In genomic region chr16:13585234-13585633, GRCm38 (mm10) we compare ENCODE assay signal across 17 mouse cellular contexts.
DNase-seq lines count a peak whose midpoint lies in the region; ATAC-seq and TF ChIP-seq lines count a peak whose summit lies in the region.
"Had no signal": no experiment of that assay in that cellular context is flagged by ENCODE, and none has a peak within 500 bp of the region (broad histone marks: within the 10 kb centered on the region; RNA-seq: fewer than 3 reads in every experiment).

No protein-coding gene starts in this region.

- TF ChIP-seq CTCF in intestine, postnatal 0 days (IDR thresholded peaks at IDR 0.05; ENCODE audit: low read depth) = no peak

- no peak overlapping the region for H3K4me2 ChIP-seq in intestine, embryonic 15.5 days (replicated peaks)
- H3K4me2 ChIP-seq in intestine, postnatal 0 days (replicated peaks; ENCODE audit: low read depth) = no peak overlapping the region
- no peak overlapping the region for H3K4me2 ChIP-seq in kidney, embryonic 14.5 days (replicated peaks; ENCODE audit: low read depth, low read length)
- H3K4me2 ChIP-seq: liver, embryonic 13.5 days had no signal

- H3K9me3 ChIP-seq in intestine, embryonic 15.5 days = no peaks in the 10 kb centered on the region
- no peaks in the 10 kb centered on the region for H3K9me3 ChIP-seq in intestine, postnatal 0 days (ENCODE audit: control insufficient read depth)
- H3K9me3 ChIP-seq in kidney, embryonic 14.5 days (ENCODE audit: control insufficient read depth, low read length) = no peaks in the 10 kb centered on the region
- H3K9me3 ChIP-seq: liver, embryonic 13.5 days; megakaryocyte, embryonic 14.5 days had no signal

- no peaks in the 10 kb centered on the region for H3K27me3 ChIP-seq in intestine, embryonic 15.5 days (replicated peaks)
- no peaks in the 10 kb centered on the region for H3K27me3 ChIP-seq in intestine, postnatal 0 days (replicated peaks; ENCODE audit: control insufficient read depth, insufficient read depth, low read length)
- H3K27me3 ChIP-seq in kidney, embryonic 14.5 days (ENCODE audit: control insufficient read depth, insufficient read depth, low read length) = no peaks in the 10 kb centered on the region
- H3K27me3 ChIP-seq: liver, embryonic 13.5 days; megakaryocyte, embryonic 14.5 days had no signal

- no peaks in the 10 kb centered on the region for H3K36me3 ChIP-seq in intestine, embryonic 15.5 days
- H3K36me3 ChIP-seq in intestine, postnatal 0 days (ENCODE audit: control insufficient read depth, insufficient read depth) = 0 out of 2 replicates have a peak, but pooled peaks cover 6% of the 10 kb centered on the region
- peaks cover 4% of the 10 kb centered on the region; the same call in 1 of the 2 replicates for H3K36me3 ChIP-seq in kidney, embryonic 14.5 days (ENCODE audit: control insufficient read depth, insufficient read depth, low read length)

- WGBS in intestine, embryonic 15.5 days = 46% methylated on average over 9 of the region's 9 CpGs
- 66% methylated on average over 9 of the region's 9 CpGs for WGBS in intestine, postnatal 0 days
- 51% methylated on average over 9 of the region's 9 CpGs for WGBS in kidney, embryonic 14.5 days

- H3K27ac ChIP-seq in intestine, embryonic 15.5 days = no peak overlapping the region
- no peak overlapping the region for H3K27ac ChIP-seq in intestine, postnatal 0 days (ENCODE audit: low read depth, low read length)
- no peak overlapping the region; the same call in 1 of the 2 replicates for H3K27ac ChIP-seq in kidney, embryonic 14.5 days (ENCODE audit: low read depth, low read length)
- H3K27ac ChIP-seq: liver, embryonic 13.5 days had no signal

- no peak overlapping the region for H3K9ac ChIP-seq in intestine, embryonic 15.5 days
- H3K9ac ChIP-seq in intestine, postnatal 0 days (ENCODE audit: low read depth, low read length) = no peak overlapping the region
- no peak overlapping the region for H3K9ac ChIP-seq in kidney, embryonic 14.5 days (ENCODE audit: low read depth, low read length)
- H3K9ac ChIP-seq: forebrain, postnatal 0 days; liver, embryonic 13.5 days had no signal

- ATAC-seq in intestine, embryonic 15.5 days = peak; percentile 59
- ATAC-seq in intestine, postnatal 0 days = no peak
- ATAC-seq in kidney, embryonic 14.5 days (ENCODE audit: low FRiP score, low TSS enrichment) = peak; percentile 44; the same call in 1 of the 2 replicates
- ATAC-seq: activated CD4-positive, CD25-positive, alpha-beta regulatory T cell, adult 4 months; forebrain, postnatal 0 days; inflammation-experienced regulatory T-cells, adult 6 months had no signal

- H3K4me1 ChIP-seq in intestine, embryonic 15.5 days (replicated peaks) = peaks cover 6% of the 10 kb centered on the region; the same call in 1 of the 2 replicates
- no peaks in the 10 kb centered on the region; the same call in 1 of the 2 replicates for H3K4me1 ChIP-seq in intestine, postnatal 0 days (replicated peaks; ENCODE audit: control insufficient read depth, insufficient read depth, low read length)
- H3K4me1 ChIP-seq in kidney, embryonic 14.5 days (ENCODE audit: control insufficient read depth, insufficient read depth, low read length) = no peaks in the 10 kb centered on the region
- H3K4me1 ChIP-seq: liver, embryonic 13.5 days had no signal

- peak; percentile 5 for DNase-seq in kidney, adult 18-20 months
- DNase-seq in skeletal muscle tissue, adult 2 months (ENCODE audit: low read depth, low spot score) = peak; percentile 51
- no peak for DNase-seq in testis, postnatal 10 days (ENCODE audit: low spot score)
- DNase-seq in right cerebral cortex, postnatal 14 days = no peak
- DNase-seq: cerebellum, adult 11-12 months; forebrain, postnatal 0 days; layer of hippocampus, postnatal 36 days; left cerebral cortex, postnatal 4 days; liver, embryonic 13.5 days; thymus, postnatal 14 days had no signal

- no peak overlapping the region for H3K4me3 ChIP-seq in intestine, embryonic 15.5 days (replicated peaks)
- no peak overlapping the region for H3K4me3 ChIP-seq in intestine, postnatal 0 days (ENCODE audit: low read depth, low read length)
- H3K4me3 ChIP-seq in kidney, embryonic 14.5 days (ENCODE audit: low read length) = no peak overlapping the region
- H3K4me3 ChIP-seq: erythroblast, embryonic 14.5 days; liver, embryonic 13.5 days; megakaryocyte, embryonic 14.5 days had no signal

Comparison
In these comparisons a context has a peak if more than half of its experiments do, and no peak if none do; other contexts are left out.
1. DNase-seq: peak in kidney, adult 18-20 months (single experiment) and skeletal muscle tissue, adult 2 months (single experiment); none in testis, postnatal 10 days (single experiment) and right cerebral cortex, postnatal 14 days (single experiment).